Mouse (Mus musculus) kidney, adult 2 months (tissue): ENCODE data around the gene Mmp11.

Experiments
- CTCF ChIP-seq: fragments of 200-500 bp; conservative IDR thresholded peaks from 2 replicates; pipeline ENCODE4 v1.5.1; 2011; ENCODE audit warnings: low read depth, mild to moderate bottlenecking, control low read depth, low read length, moderate library complexity, mixed read lengths; ENCODE audit not compliant: insufficient read depth, insufficient read length
- POLR2A ChIP-seq: fragments of 200-500 bp; IDR thresholded peaks from one replicate; pipeline ENCODE4 v1.6.1; 2011; ENCODE audit warnings: low read depth, low read length, control low read depth

DNA sequence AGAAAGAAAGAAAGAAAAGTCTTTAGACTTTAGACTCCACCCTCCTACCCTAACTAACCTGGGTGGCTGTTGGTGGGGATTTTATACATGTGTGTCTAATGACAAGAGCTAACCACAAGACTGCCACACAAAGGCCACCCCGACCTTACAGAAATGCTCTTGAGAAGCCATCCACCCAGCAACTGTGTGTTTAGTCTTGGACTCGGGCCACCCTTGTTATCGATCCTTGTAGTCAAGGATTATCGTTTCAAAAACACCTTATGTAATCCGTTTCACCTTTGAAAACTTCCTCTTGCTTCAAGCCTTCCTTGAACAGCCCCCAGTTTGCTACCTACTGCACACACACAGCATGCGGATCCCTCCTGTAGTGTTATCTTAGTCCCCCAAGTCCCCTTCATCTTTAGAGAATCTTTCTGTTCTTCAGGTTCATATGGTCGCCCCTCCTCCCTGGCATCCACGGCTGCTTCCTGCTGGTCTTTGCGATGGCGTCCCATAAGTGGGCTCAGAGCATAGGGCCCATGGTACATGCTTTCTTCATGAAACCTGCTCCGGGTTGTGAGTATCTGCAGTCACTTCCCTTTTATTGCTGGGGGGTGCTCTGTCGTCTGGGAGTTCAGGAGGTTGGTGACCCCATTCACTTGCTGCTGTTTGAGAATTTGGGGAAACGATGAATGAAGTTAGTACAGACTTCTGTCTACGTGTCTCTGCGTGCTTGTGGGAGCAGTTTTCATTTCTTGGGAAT is 6.6 kb upstream of the Mmp11 start, which contains the start of gene Vpreb3:
- no peak for TF ChIP-seq CTCF
- TF ChIP-seq POLR2A: no peak
